Mouse (Mus musculus) stomach, embryonic 14.5 days (tissue): ENCODE results near the gene Kctd18. TPM values are rescaled to one million over a fixed set of nuclear protein-coding genes. Genes with fewer than 3 reads are reported as not detected.
A peak's percentile ranks its signal among the peaks of the same experiment; 100 is the strongest.

Experiments used
- ATAC-seq: fragments of 200-750 bp; cut with Nextera tagmentation; 2 replicates; pipeline ENCODE4 v1.8.0; 2017; ENCODE audit warnings: low read depth, moderate TSS enrichment; ENCODE audit not compliant: insufficient number of reproducible peaks, insufficient read depth, low FRiP score
- H3K27ac ChIP-seq: fragments of 300-500 bp; sonication (generic); 2 replicates; pipeline ENCODE4 v1.5.1; 2014; ENCODE audit warnings: mild to moderate bottlenecking, low read length, moderate library complexity, mixed read lengths
- H3K27me3 ChIP-seq: fragments of 300-500 bp; sonication (generic); 2 replicates; pipeline ENCODE4 v1.6.1; 2014; ENCODE audit warnings: low read length, control low read depth, mixed read lengths; ENCODE audit not compliant: control insufficient read depth, insufficient read depth
- H3K36me3 ChIP-seq: fragments of 300-500 bp; sonication (generic); 2 replicates; pipeline ENCODE4 v1.6.1; 2014; ENCODE audit warnings: mild to moderate bottlenecking, control low read depth, low read length, moderate library complexity, mixed read lengths; ENCODE audit not compliant: control insufficient read depth, insufficient read depth
- H3K4me1 ChIP-seq: fragments of 300-500 bp; sonication (generic); 2 replicates; pipeline ENCODE4 v1.6.1; 2014; ENCODE audit warnings: low read length, control low read depth, mixed read lengths; ENCODE audit not compliant: control insufficient read depth, insufficient read depth
- H3K4me2 ChIP-seq: fragments of 300-500 bp; sonication (generic); replicated peaks from 2 replicates; pipeline ENCODE4 v1.6.1; 2014; ENCODE audit warnings: low read depth, low read length, control low read depth
- H3K4me3 ChIP-seq: fragments of 300-500 bp; sonication (generic); 2 replicates; pipeline ENCODE4 v1.5.1; 2014; ENCODE audit warnings: low read depth, low read length, control low read depth
- H3K9ac ChIP-seq: fragments of 300-500 bp; sonication (generic); replicated peaks from 2 replicates; pipeline ENCODE4 v1.6.1; 2014; ENCODE audit warnings: low read depth, mild to moderate bottlenecking, control low read depth, low read length, moderate library complexity, mixed read lengths
- H3K9me3 ChIP-seq: fragments of 300-500 bp; sonication (generic); 2 replicates; pipeline ENCODE4 v1.6.1; 2016; ENCODE audit warnings: low read depth, low read length, control low read depth; ENCODE audit not compliant: control insufficient read depth
- WGBS: fragments of 180-500 bp; shearing (Covaris S2); extraction: QIAGEN DNeasy Blood & Tissue Kit; methylation state at CpG from one replicate; pipeline ENCODE4 v1.1.7; 2014; 5-methylcytosine and 5-hydroxymethylcytosine counted together
- polyA plus RNA-seq: library from polyadenylated mRNA; unstranded; fragments of >200 nt; fragmentation: Nextera tagmentation; extraction: Ambion mirVana; gene quantifications from 2 replicates; pipeline ENCODE4 v1.2.1, GENCODE M21; 2014

Kctd18 gene
- polyA plus RNA-seq, 1 experiment from 2014 or later: 14.0 TPM

- H3K4me3 ChIP-seq: peak overlapping the region; percentile 78
- peak; percentile 95 for ATAC-seq
- no peaks in the 10 kb centered on the region for H3K9me3 ChIP-seq
- H3K9ac ChIP-seq: peak overlapping the region; percentile 87
- H3K27me3 ChIP-seq: no peaks in the 10 kb centered on the region
- H3K27ac ChIP-seq: peak overlapping the region; percentile 56
- under 1% methylated on average over 65 of the region's 65 CpGs for WGBS
- H3K36me3 ChIP-seq: peaks cover 7% of the 10 kb centered on the region
- no peaks in the 10 kb centered on the region for H3K4me1 ChIP-seq
- H3K4me2 ChIP-seq: peak overlapping the region; percentile 67
These were observed 49.2 kb downstream of the Kctd18 start for GRCm38 (mm10) chr1:57969327-57970271.

- H3K9me3 ChIP-seq: no peaks in the 10 kb centered on the region
- H3K4me1 ChIP-seq: no peaks in the 10 kb centered on the region
- no peak overlapping the region for H3K4me3 ChIP-seq
- no peak overlapping the region for H3K4me2 ChIP-seq
- no peak for ATAC-seq
- H3K36me3 ChIP-seq: peaks cover 27% of the 10 kb centered on the region
- H3K9ac ChIP-seq: no peak overlapping the region
- no peak overlapping the region for H3K27ac ChIP-seq
- H3K27me3 ChIP-seq: no peaks in the 10 kb centered on the region
- 91% methylated on average over 1 of the region's 1 CpGs for WGBS
These were observed 63.0 kb downstream of the Kctd18 start for GRCm38 (mm10) chr1:57955774-57956173.

DNA sequence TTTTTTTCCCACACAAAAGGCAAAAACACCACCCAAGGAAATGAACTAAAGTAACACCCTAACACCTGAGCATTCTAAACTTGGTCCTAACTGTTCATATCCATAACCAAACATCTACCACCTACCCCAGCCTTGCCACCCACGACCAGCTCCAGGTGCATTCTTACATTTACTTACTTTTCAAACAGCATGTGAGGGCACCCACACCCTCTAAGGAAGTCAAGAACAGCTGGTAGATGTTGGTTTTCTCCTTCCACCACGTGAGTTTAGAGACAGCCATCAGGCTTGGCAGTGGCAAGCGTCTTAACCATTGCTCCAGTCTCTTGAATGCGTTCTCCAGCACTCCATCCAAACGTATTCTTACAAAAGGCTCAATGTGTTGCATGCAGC is 64.4 kb downstream of the Kctd18 start:
- no peak overlapping the region for H3K27ac ChIP-seq
- H3K9ac ChIP-seq: no peak overlapping the region
- WGBS: 82% methylated on average over 5 of the region's 5 CpGs
- no peak overlapping the region for H3K4me2 ChIP-seq
- ATAC-seq: no peak
- H3K36me3 ChIP-seq: peaks cover 23% of the 10 kb centered on the region
- no peak overlapping the region for H3K4me3 ChIP-seq
- no peaks in the 10 kb centered on the region for H3K27me3 ChIP-seq
- H3K4me1 ChIP-seq: no peaks in the 10 kb centered on the region
- no peaks in the 10 kb centered on the region for H3K9me3 ChIP-seq

DNA sequence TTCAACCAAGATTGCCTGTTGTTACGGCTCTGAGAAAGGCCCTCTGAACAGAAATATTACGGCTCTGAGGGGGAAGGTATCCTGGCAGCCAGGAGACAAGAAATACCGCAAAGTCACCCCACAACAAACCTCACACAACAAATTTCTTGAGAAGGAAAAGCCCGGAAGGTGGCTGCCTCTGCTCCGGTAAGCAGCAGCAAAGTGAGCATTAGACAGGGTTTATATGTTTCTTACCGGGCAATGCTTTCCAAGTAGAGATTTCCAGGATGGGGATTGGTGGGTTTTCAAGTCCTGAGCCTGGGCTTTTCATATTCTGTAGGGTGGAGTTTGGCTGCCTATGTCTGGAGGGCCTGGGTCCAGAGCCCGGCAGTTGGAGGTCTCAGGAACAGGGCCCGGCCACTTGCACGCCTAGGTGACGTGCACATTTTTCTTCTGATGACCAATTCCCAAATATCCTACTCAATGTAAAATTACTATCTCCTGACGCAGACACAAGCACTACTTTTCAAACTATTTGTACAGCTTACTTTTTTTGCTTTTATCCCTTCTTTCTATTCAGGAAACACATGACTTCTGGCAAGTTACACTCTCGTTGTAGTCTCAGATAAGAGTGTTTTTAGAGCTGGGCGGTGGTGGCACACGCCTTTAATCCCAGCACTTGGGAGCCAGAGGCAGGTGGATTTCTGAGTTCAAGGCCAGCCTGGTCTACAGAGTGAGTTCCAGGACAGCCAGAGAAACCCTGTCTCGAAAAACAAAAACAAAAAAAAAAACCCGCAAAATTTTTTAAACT is 65.0 kb downstream of the Kctd18 start:
- no peak for ATAC-seq
- WGBS: 86% methylated on average over 16 of the region's 16 CpGs

GRCm38 (mm10) chr1:57952509-57952908 is 66.2 kb downstream of the Kctd18 start:
- WGBS: 96% methylated on average over 4 of the region's 4 CpGs
- Histone ChIP-seq H3K4me3 (no peak overlapping the region), H3K36me3 (peaks cover 20% of the 10 kb centered on the region), H3K4me2 (no peak overlapping the region), H3K27me3 (no peaks in the 10 kb centered on the region), H3K9me3 (no peaks in the 10 kb centered on the region), H3K4me1 (no peaks in the 10 kb centered on the region), H3K27ac (no peak overlapping the region), H3K9ac (no peak overlapping the region)
- ATAC-seq: no peak

More for the DNA sequence above, 65.0 kb downstream of the Kctd18 start:
- Histone ChIP-seq H3K27me3 (no peaks in the 10 kb centered on the region), H3K27ac (no peak overlapping the region), H3K9ac (no peak overlapping the region), H3K36me3 (peaks cover 21% of the 10 kb centered on the region), H3K4me3 (no peak overlapping the region), H3K4me2 (no peak overlapping the region), H3K4me1 (no peaks in the 10 kb centered on the region), H3K9me3 (no peaks in the 10 kb centered on the region)

- H3K36me3 ChIP-seq: peaks cover 15% of the 10 kb centered on the region
- H3K27me3 ChIP-seq: no peaks in the 10 kb centered on the region
- no peaks in the 10 kb centered on the region for H3K9me3 ChIP-seq
- no peak overlapping the region for H3K4me3 ChIP-seq
- ATAC-seq: no peak
- no peak overlapping the region for H3K9ac ChIP-seq
- WGBS: 81% methylated on average over 5 of the region's 5 CpGs
- no peaks in the 10 kb centered on the region for H3K4me1 ChIP-seq
- no peak overlapping the region for H3K4me2 ChIP-seq
- H3K27ac ChIP-seq: no peak overlapping the region
These were observed 69.0 kb downstream of the Kctd18 start for GRCm38 (mm10) chr1:57949716-57950115.

GRCm38 (mm10) chr1:57949195-57949594 is 69.6 kb downstream of the Kctd18 start:
- H3K27me3 ChIP-seq: no peaks in the 10 kb centered on the region
- no peak overlapping the region for H3K27ac ChIP-seq
- H3K4me3 ChIP-seq: no peak overlapping the region
- WGBS: 0% methylated on average over 1 of the region's 1 CpGs
- no peak for ATAC-seq
- H3K9ac ChIP-seq: no peak overlapping the region
- H3K36me3 ChIP-seq: peaks cover 10% of the 10 kb centered on the region; the same call in 1 of the 2 replicates
- no peaks in the 10 kb centered on the region for H3K4me1 ChIP-seq
- H3K4me2 ChIP-seq: no peak overlapping the region
- H3K9me3 ChIP-seq: no peaks in the 10 kb centered on the region

DNA sequence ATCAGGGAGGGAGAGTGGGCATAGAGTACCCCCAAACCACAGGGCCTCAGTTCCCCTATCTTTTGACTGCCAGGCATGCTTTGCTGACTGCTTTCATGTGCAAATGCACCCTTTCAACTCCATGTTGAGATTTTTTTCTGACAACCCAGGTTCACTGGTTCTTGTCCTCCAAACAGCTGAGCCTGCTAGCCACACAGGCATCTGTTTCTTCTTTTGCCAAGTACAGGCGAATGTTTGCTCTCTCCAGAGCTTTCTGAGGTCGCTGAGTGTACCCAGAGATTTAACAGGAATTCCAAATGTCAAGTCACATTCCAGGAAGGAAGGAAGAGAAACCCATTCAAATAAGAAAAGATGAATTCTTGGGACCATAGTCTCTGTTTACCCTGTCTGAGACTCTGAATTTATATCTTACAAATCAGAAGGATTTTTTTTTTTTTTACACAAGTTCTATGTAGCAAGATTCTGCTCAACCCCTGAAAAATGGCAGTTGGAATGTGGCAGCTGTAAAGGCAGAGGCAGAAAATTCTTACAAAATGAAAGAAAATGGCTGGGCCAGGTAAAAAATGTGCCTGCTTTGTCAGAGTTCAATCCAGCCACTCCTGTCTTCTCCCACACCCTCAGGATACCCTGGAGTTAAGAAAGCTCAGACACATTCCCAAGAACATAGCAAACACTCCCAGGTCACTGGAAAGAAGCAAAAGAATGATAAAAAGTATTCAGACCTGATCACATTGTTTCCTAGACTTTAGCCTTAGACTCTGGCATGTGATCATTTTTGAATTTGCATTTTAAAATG is 71.0 kb downstream of the Kctd18 start:
- H3K9ac ChIP-seq: no peak overlapping the region
- no peak overlapping the region for H3K4me2 ChIP-seq
- no peaks in the 10 kb centered on the region for H3K9me3 ChIP-seq
- no peak overlapping the region for H3K27ac ChIP-seq
- no peak overlapping the region for H3K4me3 ChIP-seq
- no peaks in the 10 kb centered on the region for H3K4me1 ChIP-seq
- no peaks in the 10 kb centered on the region for H3K27me3 ChIP-seq
- WGBS: 11% methylated on average over 2 of the region's 2 CpGs
- no peak for ATAC-seq
- peaks cover 11% of the 10 kb centered on the region; the same call in 1 of the 2 replicates for H3K36me3 ChIP-seq
